Mouse (Mus musculus) neural tube, embryonic 14.5 days (tissue): ENCODE data around the gene Col17a1. TPM values are rescaled to one million over a fixed set of nuclear protein-coding genes. Genes with fewer than 3 reads are reported as not detected.

Experiments
- ATAC-seq: fragments of 200-750 bp; cut with Nextera tagmentation; 2 replicates; pipeline ENCODE4 v1.8.0; 2017; ENCODE audit warnings: low read depth, mild to moderate bottlenecking, moderate TSS enrichment, moderate library complexity
- H3K27ac ChIP-seq: fragments of 300-500 bp; sonication (generic); 2 replicates; pipeline ENCODE4 v1.5.1; 2014; ENCODE audit warnings: low read depth, mild to moderate bottlenecking, control low read depth, low read length, moderate library complexity, mixed read lengths
- H3K27me3 ChIP-seq: fragments of 300-500 bp; sonication (generic); 2 replicates; pipeline ENCODE4 v1.6.1; 2014; ENCODE audit warnings: low read length; ENCODE audit not compliant: control insufficient read depth, insufficient read depth
- H3K36me3 ChIP-seq: fragments of 300-500 bp; sonication (generic); 2 replicates; pipeline ENCODE4 v1.6.1; 2014; ENCODE audit warnings: low read length, mixed read lengths; ENCODE audit not compliant: control insufficient read depth, insufficient read depth
- H3K4me1 ChIP-seq: fragments of 300-500 bp; sonication (generic); 2 replicates; pipeline ENCODE4 v1.6.1; 2014; ENCODE audit warnings: low read length; ENCODE audit not compliant: control insufficient read depth, insufficient read depth
- H3K4me2 ChIP-seq: fragments of 300-500 bp; sonication (generic); 2 replicates; pipeline ENCODE4 v1.6.1; 2014; ENCODE audit warnings: mild to moderate bottlenecking, low read depth, low read length, control low read depth
- H3K4me3 ChIP-seq: fragments of 300-500 bp; sonication (generic); 2 replicates; pipeline ENCODE4 v1.5.1; 2014; ENCODE audit warnings: low read depth, low read length, control low read depth, mixed read lengths
- H3K9ac ChIP-seq: fragments of 300-500 bp; sonication (generic); replicated peaks from 2 replicates; pipeline ENCODE4 v1.6.1; 2014; ENCODE audit warnings: low read depth, mild to moderate bottlenecking, control low read depth, low read length, mixed read lengths
- H3K9me3 ChIP-seq: fragments of 300-500 bp; sonication (generic); 2 replicates; pipeline ENCODE4 v1.6.1; 2016; ENCODE audit warnings: low read length; ENCODE audit not compliant: control insufficient read depth
- WGBS: fragments of 180-500 bp; shearing (Covaris S2); extraction: QIAGEN DNeasy Blood & Tissue Kit; methylation state at CpG from one replicate; pipeline ENCODE4 v1.1.7; 2014; 5-methylcytosine and 5-hydroxymethylcytosine counted together
- polyA plus RNA-seq: library from polyadenylated mRNA; unstranded; fragments of >200 nt; fragmentation: Nextera tagmentation; extraction: Ambion mirVana; gene quantifications from 2 replicates; pipeline ENCODE4 v1.2.1, GENCODE M21; 2014

Col17a1 gene
- polyA plus RNA-seq, 1 experiment from 2014 or later, result 0.37 TPM

DNA sequence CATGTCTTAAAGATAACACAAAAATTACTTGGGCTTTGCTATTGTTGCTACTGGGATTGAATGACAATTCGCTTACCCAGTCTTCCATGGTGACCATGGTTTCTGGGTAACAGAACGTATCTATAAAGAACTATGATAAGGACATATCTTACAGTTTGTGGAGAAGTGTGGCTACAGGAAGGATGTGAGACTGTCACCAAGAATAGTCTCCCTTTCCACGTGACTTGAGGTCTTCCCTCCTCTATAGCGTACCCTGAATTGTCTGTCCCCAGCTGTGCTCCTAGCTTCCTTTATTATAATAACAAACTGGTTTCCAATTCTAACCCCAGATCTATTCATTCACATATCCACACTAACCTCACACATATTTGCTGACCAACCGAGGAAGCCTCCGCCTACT, 3.8 kb upstream of the Col17a1 start:
- H3K4me3 ChIP-seq, result no peak overlapping the region
- no peak overlapping the region for H3K4me2 ChIP-seq
- no peaks in the 10 kb centered on the region for H3K9me3 ChIP-seq
- H3K4me1 ChIP-seq, result no peaks in the 10 kb centered on the region
- H3K27ac ChIP-seq, result no peak overlapping the region
- 92% methylated on average over 6 of the region's 6 CpGs for WGBS
- H3K36me3 ChIP-seq, result no peaks in the 10 kb centered on the region
- ATAC-seq, result no peak
- no peak overlapping the region for H3K9ac ChIP-seq
- H3K27me3 ChIP-seq, result no peaks in the 10 kb centered on the region

DNA sequence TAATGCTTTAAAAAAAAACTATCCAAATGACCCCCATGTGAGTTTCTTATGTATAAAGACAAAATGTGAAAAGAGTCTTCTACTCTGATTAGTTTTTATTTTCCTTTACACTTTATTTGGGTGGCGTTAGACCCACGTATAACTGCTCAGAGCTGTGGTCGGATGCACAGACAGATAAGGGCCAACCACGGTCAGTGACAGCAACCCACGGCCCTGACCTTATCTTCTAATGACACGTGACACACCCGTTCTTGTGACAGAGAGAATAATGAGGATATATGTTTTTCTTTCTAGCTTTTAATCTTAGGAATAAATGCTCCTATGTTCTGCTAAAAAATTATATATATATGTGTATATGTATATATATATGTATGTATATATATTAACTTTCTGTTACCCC, 2.3 kb downstream of the Col17a1 start:
- H3K4me3 ChIP-seq, result no peak overlapping the region

GRCm38 (mm10) chr19:47678675-47679074, 13.2 kb downstream of the Col17a1 start:
- Histone ChIP-seq H3K27me3 (no peaks in the 10 kb centered on the region), H3K4me1 (no peaks in the 10 kb centered on the region), H3K4me3 (no peak overlapping the region), H3K4me2 (no peak overlapping the region), H3K27ac (no peak overlapping the region), H3K9ac (no peak overlapping the region), H3K9me3 (no peaks in the 10 kb centered on the region), H3K36me3 (no peaks in the 10 kb centered on the region)
- no peak for ATAC-seq
- WGBS, result 89% methylated on average over 12 of the region's 12 CpGs

More for the DNA sequence above, 2.3 kb downstream of the Col17a1 start:
- no peak for ATAC-seq
- Histone ChIP-seq H3K4me1 (no peaks in the 10 kb centered on the region), H3K4me2 (no peak overlapping the region), H3K36me3 (no peaks in the 10 kb centered on the region), H3K27ac (no peak overlapping the region), H3K27me3 (no peaks in the 10 kb centered on the region), H3K9ac (no peak overlapping the region), H3K9me3 (no peaks in the 10 kb centered on the region)
- 91% methylated on average over 7 of the region's 7 CpGs for WGBS

DNA sequence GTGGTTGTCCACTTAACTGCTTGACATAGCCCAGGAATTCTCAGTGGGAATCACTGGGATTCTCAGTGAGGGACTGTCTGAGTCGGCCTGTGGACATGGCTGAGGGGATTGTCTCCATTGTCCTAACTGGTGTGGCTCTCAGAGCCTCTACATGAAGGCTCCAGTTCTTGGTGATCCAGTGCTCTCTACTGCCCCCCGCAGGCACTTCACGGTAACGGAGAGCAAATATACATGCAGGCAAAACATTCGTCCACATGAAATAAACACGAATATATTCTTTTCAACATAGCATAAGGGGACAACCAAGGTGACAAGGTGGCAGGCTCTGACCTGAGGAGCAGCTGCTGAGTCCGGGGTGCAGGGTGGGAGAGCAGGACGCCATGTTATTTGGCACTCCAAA, 17.5 kb downstream of the Col17a1 start:
- Histone ChIP-seq H3K4me1 (no peaks in the 10 kb centered on the region), H3K27ac (no peak overlapping the region), H3K4me2 (no peak overlapping the region), H3K27me3 (no peaks in the 10 kb centered on the region), H3K9me3 (no peaks in the 10 kb centered on the region), H3K9ac (no peak overlapping the region), H3K4me3 (no peak overlapping the region), H3K36me3 (no peaks in the 10 kb centered on the region)
- 50% methylated on average over 8 of the region's 8 CpGs for WGBS
- no peak for ATAC-seq

- Histone ChIP-seq H3K4me2 (no peak overlapping the region), H3K27ac (no peak overlapping the region), H3K27me3 (no peaks in the 10 kb centered on the region), H3K36me3 (no peaks in the 10 kb centered on the region), H3K4me3 (no peak overlapping the region), H3K9ac (no peak overlapping the region), H3K4me1 (no peaks in the 10 kb centered on the region), H3K9me3 (no peaks in the 10 kb centered on the region)
- 68% methylated on average over 9 of the region's 9 CpGs for WGBS
- no peak for ATAC-seq
Observed at GRCm38 (mm10) chr19:47668399-47668798, 23.5 kb downstream of the Col17a1 start.

DNA sequence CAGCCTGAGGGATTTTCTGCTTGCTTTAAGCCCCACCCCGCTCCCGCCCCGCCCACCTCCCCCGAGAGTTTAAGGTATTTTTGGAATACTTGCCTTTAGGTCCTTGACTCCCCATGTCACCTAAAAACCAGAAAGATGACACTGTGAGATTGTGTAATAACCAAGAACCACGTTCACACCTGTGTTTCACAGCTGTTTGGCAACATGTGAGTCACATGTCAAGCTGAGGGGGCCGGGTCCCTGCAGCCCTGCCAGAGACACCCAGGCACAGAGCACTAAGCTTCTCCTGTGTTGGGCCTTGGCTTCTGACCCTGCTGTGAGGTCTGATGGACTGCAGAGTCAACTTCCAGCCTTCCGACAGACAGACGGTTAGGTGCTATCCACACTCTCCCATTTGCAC, 24.3 kb downstream of the Col17a1 start:
- Histone ChIP-seq H3K36me3 (no peaks in the 10 kb centered on the region), H3K4me3 (no peak overlapping the region), H3K9me3 (no peaks in the 10 kb centered on the region), H3K27ac (no peak overlapping the region), H3K27me3 (no peaks in the 10 kb centered on the region), H3K9ac (no peak overlapping the region), H3K4me2 (no peak overlapping the region), H3K4me1 (no peaks in the 10 kb centered on the region)
- 80% methylated on average over 8 of the region's 8 CpGs for WGBS
- no peak for ATAC-seq

- no peak overlapping the region for H3K4me3 ChIP-seq
- no peaks in the 10 kb centered on the region for H3K9me3 ChIP-seq
- H3K36me3 ChIP-seq, result no peaks in the 10 kb centered on the region
- H3K4me1 ChIP-seq, result peaks cover 4% of the 10 kb centered on the region; the same call in 1 of the 2 replicates
- no peak overlapping the region for H3K4me2 ChIP-seq
- no peak overlapping the region for H3K27ac ChIP-seq
- 90% methylated on average over 9 of the region's 9 CpGs for WGBS
- H3K27me3 ChIP-seq, result no peaks in the 10 kb centered on the region
- ATAC-seq, result no peak
- no peak overlapping the region for H3K9ac ChIP-seq
Observed at GRCm38 (mm10) chr19:47659765-47660408, 32.0 kb downstream of the Col17a1 start.

GRCm38 (mm10) chr19:47658914-47659535, 32.9 kb downstream of the Col17a1 start:
- WGBS, result 17% methylated on average over 5 of the region's 5 CpGs
- Histone ChIP-seq H3K4me3 (no peak overlapping the region), H3K4me1 (peaks cover 4% of the 10 kb centered on the region; the same call in 1 of the 2 replicates), H3K9ac (no peak overlapping the region), H3K4me2 (no peak overlapping the region), H3K9me3 (no peaks in the 10 kb centered on the region), H3K36me3 (no peaks in the 10 kb centered on the region), H3K27me3 (no peaks in the 10 kb centered on the region), H3K27ac (peak overlapping the region; percentile 34; the same call in 1 of the 2 replicates)
- ATAC-seq, result peak; percentile 91

DNA sequence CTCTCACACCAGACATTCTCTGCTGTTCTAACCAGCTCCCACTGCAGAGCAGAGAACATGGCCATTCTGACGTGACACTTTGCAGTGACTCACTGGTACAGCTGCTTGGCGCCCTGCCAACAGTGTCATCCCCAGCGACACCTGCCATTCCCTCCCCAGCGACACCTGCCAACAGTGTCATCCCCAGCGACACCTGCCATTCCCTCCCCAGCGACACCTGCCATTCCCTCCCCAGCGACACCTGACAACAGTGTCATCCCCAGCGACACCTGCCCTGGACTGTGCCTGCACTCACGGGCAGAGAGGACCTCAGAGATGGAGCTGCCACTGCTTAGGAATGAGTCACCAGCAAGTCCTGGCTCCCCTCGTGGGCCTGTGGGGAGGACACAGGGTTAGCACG, 37.0 kb downstream of the Col17a1 start:
- ATAC-seq, result no peak
- no peaks in the 10 kb centered on the region for H3K36me3 ChIP-seq
- no peaks in the 10 kb centered on the region for H3K27me3 ChIP-seq
- H3K4me1 ChIP-seq, result peaks cover 4% of the 10 kb centered on the region; the same call in 1 of the 2 replicates
- no peak overlapping the region for H3K4me3 ChIP-seq
- WGBS, result 72% methylated on average over 11 of the region's 11 CpGs
- H3K9ac ChIP-seq, result no peak overlapping the region
- H3K27ac ChIP-seq, result no peak overlapping the region
- H3K4me2 ChIP-seq, result no peak overlapping the region
- H3K9me3 ChIP-seq, result no peaks in the 10 kb centered on the region
